Mouse (Mus musculus) cerebellum, postnatal 10 days (tissue): ENCODE results near the gene Bnipl.

Source experiments
- DNase-seq, 2 experiments: peaks; one replicate each; pipeline ENCODE4 v3.0.0; 2021; ENCODE audit warnings: mixed read lengths in 2 of 2

The Bnipl gene

DNA sequence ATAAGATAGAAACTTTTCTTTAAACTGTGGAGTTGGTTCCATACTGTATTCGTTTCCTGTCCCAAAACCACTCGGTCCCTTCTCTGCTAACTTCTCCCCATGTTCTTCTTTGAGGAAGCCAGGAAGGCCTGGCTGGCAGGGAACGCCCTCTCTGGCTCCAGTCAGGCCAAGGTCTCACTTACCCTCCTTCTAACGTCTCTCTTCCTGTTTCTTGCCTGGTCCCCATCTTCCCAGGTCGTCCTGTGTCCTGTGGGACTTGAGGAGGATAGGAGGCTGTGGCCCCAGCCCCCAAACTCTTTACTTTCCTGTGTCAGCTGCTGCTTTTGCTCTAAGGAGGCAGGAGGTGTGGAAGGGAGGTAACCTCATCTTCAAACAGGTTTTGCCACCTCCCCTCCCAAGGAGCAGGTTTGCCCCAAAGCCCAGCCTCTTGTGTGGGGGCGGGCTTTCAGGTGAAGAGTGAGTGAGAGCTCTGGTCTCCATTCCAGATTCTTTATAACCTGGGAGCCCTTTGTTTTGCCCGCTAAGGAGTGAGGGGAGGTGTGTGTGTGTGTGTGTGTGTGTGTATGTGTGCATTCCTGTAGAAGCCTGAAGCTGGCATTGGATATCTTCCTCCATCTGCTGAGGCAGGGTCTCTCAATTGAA is at the start of gene Bnipl:
Bnipl (minus strand) TSS at position 411 of the 642 bp plus-strand sequence.
- DNase-seq, result no peak

DNA sequence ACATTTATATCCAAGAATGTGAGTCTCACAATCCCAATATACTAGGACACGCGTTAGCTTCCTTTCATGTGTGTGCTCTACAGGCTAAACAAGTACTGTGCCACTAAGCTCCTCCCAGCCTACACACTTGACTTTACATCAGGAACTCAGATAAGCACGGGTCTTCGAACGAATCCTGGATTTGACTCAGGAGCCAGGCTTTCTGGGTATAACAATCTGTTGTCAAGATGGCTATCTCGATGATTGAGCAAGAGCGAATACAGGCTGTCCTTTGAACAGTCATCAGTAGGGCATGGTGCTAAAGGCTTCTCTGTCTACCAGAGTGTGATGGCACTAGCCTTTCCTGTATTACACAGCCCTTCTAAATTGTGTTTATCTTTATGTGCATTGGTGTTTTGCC is 47.0 kb upstream of the Bnipl start:
- DNase-seq, result no peak

DNA sequence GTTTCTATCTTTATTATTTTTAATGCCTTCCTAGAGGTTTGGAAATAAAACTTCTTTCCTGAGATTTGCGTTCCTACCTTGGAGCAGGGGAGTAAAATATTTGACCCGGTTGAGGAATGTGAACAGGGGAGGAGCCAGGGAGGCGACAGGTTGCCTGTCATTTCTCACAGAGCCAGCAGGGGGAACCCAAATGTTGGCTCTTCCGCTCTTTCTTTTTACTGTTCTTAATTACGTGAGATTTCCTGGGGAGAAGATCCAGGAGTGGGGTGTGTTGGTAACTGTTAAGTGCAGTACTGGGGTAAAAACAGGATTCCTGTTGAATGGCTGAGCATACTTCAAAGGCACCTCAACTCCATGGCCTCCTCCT is 45.1 kb upstream of the Bnipl start:
- DNase-seq, result peak; percentile 61 to 69

DNA sequence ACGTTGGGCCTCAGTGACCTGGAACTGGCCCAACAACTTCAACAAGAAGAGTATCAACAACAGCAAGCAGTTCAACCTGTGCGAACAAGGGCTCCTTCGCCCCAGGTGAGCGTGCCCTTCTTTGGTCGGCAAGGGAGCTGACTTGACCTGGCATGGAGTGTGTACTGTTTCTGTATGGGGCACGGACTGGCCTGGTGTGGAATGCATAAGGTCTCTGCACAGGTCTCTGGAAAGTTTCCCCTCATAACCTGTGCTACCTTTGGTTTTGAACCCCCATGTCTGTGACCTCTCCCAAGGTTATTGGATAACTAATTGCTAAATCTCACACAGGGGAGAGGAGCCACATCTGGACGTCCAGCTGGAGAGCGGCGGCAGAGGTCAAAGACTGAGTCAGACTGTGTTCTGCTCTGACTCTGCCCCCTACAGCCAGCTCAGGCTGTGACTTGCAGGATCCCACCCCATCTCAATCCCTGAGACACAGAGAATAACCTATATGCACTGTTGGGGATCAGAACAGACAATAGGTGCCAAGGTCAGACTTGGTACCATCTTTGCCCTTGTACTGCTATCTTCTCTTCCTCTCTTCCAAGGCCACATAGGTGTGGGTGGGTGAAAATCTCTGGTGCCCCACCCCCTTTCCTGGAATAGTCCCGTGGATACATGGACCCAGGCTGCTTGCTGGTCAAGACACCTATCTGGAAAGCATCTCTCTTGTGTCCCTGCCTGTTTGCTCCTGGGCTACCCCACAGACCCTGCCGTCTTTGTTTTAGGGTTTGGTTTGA is 44.5 kb upstream of the Bnipl start:
- DNase-seq, result no peak

DNA sequence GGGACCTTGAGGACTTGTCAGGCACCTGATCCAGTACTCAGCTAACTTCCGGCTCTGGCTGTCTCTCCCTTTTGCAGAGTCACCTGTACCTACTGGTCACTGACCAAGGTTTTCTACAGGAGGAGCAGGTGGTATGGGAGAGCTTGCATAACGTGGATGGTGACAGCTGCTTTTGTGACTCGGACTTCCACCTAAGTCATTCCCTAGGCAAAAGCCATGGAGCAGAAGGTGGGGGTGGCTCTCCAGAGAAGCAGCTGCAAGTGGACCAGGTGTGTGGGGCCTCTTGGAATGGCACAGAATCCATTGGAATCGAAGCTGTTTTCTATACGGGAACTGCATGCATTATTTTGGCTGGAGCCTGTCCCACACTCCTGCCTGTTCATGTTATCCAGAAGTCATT is 43.7 kb upstream of the Bnipl start:
- no peak for DNase-seq

DNA sequence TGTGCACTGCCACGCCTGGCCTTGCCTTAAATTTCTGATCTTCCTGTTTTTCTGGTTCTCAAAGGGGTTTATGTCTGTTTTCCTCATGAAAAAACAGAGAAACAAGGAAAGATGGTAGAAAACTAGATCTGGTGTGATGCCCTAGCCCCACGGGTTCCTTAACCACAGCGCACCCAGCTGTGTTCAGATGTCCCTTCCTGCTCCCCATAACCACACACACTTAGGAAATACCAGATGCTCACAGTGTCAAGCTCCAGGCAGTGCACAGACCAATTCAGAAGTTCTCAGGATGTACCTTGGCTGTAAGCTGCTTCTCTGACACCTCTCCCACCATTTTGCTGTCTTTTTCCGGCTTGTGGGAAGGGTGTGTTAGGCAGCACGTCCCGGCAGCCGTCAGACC is 43.3 kb upstream of the Bnipl start:
- no peak for DNase-seq

DNA sequence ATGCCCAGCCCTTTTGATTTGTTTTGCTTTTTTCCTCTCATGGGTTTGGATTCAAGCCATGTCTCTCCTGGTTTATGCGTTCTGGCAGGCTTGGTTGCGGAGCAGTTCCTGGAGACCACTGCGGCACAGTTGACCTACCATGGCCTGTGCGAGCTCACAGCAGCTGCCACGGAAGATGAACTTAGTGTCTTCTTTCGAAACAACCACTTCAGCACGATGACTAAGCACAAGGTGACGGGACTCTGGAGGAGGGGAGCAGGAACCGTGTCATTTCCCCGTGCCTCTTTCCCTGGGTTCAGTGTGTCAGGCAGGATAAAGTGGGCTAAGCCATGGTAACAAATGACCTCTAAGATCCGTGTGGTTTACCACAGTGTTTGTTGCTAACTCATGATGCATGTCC is 42.5 kb upstream of the Bnipl start:
- DNase-seq, result no peak

DNA sequence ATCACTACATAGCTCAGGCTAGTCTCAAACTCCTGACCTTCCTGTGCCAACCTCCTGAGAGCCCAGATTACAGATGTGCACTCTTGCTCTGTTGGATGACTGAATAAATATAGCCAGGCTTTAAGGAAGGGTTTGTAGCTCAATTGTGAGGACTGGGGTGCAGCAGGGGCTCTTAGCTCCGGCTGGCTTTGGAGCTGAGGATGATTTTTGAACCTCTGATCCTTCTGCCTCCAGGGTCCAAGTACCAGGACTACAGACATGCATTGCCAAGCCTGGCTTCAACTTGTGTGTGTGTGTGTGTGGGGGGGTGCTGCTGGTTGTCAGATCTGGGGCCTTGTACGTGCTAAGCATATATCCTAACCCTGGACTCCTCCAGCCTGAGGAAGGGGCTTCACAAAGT is 41.9 kb upstream of the Bnipl start:
- no peak for DNase-seq

DNA sequence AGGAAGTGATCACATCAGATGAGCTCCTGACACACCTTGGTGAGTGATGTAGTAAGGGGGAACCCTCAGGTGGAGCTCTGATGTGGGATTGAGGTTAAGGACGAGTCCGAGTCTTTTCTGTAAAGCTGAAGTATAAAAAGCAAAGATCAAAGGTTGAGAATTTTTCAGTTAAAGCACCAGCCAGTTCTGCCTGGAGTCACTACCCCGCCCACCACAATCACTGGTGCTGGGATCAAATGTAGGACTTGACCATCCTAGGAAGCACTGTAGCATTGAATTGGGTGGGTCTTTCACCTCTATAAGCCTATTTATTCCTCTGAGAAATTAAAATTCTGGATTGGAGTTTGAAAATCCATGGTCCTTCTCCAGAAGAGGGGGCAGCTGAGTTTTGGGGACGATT is 40.0 kb upstream of the Bnipl start:
- no peak for DNase-seq

DNA sequence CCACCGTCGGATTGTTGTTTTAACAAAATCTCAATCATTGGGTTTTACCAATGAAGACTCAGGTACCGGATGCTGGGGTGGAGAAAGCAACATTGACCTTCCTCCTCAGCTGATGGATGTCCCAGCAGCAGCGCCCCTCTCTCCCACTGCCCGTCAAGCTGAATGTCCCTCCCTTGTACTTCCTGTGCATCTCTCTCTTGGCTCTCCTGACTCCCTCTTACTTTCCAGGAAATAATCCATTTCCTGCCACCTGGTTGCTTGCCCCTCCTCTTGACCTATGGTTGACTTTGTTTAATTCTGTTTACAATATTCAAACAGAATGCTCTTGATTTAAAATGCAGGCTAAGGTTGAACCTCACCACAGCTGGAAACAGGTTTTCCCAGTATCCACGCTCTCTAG is 39.2 kb upstream of the Bnipl start:
- DNase-seq, result no peak

DNA sequence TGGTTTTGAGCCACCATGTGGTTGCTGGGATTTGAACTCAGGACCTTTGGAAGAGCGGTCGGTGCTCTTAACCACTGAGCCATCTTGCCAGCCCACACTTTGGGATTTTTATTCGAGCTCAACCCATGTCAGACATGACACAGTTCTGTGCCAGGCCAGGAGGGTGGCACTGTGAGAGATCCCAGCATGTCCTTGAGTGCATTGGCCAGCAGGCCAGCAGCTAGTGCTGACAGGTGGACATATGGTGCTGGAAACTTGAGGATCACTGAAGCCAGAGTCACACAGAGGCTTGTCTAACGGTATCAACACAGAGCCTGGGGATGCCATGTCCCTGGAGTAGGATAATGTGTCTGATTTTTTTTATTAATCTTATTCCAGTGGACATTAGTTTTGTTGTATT is 38.4 kb upstream of the Bnipl start:
- peak; percentile 66 to 77 for DNase-seq

DNA sequence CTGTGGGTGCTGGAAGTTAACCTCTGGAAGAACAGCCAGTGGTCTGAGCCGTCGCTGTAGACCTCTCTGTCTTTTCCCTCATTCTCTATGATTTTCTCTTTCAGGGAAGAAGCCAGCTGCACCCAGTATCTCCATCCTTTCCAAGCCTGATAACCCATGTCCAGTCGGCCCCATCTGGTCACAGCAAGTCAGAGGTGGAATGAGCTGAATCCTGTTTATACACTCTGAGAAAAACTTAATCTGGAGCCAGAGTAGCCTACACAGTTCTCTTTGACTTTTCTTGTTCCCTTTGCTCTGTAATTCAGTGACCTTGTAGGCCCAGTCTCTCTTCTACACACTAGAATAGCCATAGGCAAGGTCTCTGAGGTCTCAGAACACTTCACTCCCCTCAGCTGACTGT is 36.5 kb upstream of the Bnipl start:
- no peak for DNase-seq

DNA sequence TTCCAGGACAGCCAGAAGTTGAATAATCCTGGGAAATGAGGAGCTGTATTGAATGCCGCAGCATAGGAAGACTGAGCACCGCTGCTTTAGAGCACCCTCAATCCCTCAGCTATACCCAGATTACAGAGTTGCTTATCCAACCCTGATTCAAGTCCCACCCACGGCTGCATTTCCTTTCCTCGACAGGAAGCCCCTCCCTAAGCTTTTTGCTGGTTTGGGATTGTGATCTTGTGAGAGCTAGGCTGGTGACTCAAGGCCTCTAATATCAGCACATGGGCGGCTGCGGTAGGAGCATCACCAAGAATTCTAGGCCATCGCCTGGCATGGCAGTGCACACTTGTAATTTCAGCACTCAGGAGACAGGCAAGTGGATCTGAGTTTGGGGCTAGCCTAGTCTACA is 35.5 kb upstream of the Bnipl start:
- DNase-seq, result no peak

DNA sequence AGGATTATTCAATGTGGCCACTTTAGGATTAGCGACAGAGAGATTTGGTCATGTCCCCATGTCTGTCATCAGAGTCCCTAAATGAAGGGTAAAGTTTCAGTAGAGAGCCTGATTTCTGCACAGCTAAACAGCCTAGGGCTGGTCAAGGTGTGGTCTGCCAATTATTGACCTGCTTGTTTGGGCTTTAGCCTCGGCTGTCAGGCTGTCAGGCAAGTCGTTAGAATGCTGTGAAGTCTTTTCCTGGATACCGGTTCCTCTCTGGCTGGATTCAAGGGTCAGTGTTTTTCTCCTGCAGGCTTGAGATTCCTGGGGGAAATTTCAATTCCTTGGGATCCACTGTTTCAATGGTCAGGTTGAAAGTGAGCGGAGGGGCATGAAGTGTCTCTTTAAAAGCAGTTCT is 35.0 kb upstream of the Bnipl start:
- no peak for DNase-seq

DNA sequence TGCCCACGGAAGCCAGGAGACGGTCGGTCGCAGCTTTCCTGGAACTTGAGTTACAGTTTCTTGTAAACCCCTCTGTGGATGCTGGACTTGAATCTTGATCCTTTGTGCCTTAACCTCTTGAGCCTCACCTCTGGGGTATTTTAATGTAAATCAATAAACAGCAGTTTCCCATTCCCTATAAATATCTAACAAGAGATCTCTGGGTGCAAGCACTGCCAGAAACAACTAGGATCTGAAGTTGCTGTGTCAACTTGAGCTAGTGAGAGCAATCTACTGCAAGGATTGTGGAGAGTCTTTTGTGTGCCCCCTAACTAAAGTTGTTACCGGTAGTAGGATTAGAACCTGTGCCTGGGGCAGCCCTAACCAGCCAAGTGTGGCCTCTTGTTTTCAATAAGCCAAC is 34.4 kb upstream of the Bnipl start:
- DNase-seq, result no peak

DNA sequence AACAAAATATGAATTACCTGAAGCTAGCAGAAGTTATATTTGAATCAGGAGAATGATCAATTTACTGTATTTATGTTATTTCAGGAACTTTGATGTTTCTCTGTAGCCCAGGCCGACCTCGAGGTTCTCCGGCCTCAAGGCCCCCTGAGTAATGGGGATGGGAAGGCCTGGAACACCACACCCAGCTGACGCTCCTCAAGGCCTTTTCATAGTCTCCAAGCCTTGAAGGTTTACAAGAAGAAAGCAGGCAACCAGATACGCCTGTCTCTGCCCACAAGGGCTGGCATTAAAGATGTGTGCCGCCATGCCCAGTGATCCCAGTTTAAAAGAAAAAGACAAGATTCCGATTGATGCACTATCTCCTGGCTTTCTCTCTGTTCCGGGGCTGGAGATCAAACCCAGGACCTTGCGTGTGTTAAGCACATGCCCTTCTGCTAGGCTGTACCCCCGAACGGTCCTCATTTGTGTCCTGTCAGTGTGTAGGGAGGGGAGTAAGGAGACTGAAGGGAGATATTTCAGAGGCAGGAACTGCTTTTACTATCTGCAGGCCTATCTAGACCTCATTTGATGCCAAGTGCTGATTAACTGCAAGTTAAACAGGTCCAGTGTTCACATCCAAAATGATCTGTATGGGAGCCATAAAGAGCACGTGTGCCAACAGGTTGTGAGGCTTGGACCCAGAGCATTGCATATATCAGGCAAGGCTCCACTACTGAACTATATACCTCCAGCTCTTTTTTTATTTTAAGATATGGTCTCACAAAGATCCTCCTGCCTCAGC is 33.7 kb upstream of the Bnipl start:
- no peak for DNase-seq

DNA sequence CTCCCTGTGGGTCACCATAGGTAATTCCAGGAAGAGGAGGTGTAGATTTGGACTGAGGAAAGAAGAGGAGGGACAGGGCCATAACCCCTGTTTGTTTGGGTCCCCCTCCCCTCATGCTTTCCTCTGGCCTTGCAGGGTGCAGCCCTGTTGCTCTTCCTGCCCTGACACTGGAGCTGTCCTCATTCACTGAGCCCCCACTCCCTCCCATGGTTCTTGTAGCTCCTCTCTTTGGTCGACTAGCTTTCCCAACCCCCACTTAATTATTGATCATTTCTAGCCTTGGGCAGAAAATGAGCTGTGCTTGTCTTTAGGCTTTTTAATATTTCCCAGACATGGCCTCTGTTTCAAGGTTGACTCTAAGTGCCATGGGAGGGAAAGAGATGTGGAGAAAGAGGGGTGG is 33.1 kb upstream of the Bnipl start:
- DNase-seq, result no peak

DNA sequence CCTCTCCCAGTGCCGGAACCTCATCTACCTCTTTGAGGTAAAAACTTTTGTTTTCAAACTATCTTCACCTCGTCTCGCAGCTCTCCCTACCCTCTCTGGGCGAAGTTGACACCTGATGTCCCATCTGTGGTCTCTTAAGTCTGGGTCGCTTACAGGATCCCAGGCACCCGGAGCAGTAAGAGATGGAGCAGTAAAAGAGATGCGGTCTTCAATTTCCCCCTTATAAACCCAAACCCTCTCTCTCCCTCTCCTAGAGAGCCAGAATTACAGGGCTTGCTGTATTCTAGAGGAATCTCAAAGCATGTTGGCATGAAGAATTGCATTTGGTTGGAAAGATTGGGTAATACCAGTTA is 32.6 kb upstream of the Bnipl start:
- DNase-seq, result no peak

DNA sequence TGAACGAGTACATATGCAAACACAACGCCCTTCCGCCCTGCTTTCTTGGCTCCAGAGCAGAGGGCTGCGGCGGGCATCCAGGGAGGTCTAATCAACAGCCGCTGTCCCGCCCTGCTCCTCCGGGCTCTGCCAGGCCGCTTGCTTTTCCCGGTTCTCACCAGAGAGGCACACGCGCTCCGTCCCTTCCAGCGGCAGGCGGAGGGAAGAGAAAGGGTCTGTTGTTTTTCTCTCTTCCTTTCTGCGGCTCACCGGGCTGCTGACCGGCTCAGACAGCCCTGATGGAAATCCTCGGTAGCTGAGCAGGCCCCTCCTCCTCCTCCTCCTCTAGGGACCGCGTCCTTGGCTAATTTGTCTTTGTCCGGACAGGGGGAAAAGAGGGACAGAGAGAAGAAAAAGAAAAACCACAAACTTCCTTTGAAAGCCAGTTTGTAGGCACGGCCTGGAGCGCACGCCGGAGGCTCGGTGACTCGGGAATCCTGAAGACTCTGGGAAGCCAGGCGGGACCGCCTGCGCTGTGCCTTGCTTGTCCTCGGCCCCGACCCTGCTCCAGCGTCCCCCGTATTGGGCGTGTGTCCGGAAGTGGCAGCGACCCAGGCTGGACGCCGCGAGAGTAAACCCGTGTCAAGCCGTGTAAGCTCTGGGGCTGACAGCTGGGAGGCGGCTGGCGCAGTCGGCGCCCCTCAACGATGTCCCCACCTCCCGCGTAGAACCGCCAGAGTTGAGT is 32.0 kb upstream of the Bnipl start:
- DNase-seq, result peak; percentile 91 to 92

DNA sequence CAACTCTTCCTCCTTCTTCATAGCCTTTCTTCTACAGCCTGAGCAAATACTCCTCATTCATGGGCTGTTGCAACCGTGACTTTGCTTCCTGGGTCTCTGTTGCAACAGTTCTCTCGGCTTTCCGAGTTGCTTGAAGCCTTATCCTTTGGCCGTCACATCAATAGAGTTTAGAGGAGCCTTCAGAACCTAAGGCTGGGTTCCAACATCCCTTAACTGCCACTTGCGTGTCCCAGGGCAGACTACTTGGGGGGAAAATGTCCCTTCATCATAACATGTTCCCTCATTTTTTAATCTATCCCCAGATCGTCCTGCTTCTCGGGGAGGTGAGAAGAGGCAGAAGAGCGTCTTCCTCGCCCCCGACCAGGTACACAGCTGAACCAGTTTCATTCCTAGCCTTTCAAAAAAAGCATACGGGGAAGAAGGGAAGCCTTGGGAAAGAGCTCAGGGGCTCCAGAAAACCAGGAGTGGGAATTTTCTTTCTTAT is 31.4 kb upstream of the Bnipl start:
- DNase-seq, result peak; percentile 31 to 61

DNA sequence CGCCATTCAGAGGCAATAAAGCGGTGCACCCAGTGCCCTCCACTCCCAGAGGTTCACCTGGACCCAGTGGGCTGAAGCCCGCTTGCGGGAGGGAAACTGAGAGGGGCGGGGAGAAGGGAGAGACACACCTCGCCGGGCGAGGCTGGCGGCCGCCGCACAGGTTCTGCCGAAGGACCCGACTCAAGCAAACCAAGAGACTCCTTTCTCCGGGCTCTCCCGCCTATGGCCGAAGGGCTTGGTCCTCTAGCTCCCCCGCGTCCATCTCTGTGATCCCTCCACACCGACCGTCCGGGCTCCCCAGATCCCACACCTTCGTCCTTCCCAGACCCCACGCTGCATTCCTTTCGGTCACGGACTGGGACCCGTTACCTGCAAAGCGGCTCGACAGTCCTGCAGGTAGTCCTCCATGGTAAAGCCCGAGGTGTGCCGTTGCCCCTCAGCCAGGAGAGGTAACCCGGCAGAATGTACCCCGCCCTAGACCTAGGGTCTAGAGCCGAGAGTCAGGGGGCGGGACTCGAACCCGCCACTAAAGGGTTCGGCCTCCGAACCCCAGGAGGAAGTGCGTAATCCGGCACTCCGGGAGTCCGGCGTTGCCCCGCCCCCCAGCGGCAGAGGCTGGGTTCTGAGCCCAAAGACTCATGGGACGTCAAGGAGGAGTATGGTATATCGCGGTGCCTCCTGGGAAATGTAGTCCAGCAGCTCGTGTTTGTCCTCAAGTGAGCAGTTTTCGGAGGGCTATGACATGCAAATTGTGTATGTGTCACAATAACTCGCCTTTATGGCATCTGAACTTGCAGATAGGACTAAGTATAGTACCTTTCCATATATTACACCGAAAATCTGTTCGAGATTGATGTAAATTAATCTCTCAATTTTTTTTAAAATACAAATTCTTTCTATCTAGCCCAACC is 30.5 kb upstream of the Bnipl start, which contains the start of the genes Mindy1 and Prune1:
Mindy1 (plus strand) TSS at position 130 of the 911 bp plus-strand sequence.
Prune1 (minus strand) TSS at position 861 of the 911 bp plus-strand sequence.
- peak; percentile 100 for DNase-seq

DNA sequence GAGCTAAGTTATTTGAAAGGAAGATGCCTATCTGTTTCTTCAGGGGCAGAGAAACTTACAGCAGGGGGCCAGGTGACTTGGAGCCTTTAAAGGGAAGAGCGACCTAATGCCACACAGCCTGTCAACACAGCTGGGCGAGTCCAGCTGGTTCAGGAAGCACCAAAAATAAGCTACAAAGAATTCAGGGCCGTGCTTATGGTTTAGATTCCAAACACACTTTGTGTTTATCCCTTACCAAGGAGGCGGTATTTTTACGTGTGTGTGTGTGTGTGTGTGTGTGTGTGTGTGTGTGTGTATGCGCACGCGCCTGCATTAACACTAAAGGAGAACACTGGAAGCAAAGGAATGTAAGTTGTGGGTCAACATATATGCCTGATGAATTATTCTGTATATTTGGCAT is 29.8 kb upstream of the Bnipl start:
- peak; percentile 34 to 53 for DNase-seq
